Mouse (Mus musculus): ENCODE measurements around the gene Akt1.

Akt1 gene

DNA sequence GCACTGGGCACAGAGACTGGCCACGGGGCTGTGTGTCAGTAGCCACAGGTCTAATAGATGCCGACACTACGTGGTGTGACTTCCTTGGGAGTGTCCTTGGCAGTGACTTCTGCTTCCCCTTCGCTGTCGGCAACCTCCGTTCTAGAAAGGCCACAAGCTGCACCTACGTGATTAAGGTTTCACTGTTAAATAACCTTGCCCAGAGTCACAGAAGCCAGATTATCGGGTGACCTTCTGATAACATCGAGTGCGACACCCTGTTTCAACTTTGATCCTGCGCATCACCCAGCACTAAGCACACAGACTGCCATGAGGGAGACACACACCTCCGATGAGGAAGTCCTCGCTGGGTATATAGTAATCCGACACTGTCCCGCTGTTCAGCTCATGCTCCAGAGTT, 13.8 kb upstream of the Akt1 start:
- no peak for DNase-seq (ENCODE audit: low spot score)

DNA sequence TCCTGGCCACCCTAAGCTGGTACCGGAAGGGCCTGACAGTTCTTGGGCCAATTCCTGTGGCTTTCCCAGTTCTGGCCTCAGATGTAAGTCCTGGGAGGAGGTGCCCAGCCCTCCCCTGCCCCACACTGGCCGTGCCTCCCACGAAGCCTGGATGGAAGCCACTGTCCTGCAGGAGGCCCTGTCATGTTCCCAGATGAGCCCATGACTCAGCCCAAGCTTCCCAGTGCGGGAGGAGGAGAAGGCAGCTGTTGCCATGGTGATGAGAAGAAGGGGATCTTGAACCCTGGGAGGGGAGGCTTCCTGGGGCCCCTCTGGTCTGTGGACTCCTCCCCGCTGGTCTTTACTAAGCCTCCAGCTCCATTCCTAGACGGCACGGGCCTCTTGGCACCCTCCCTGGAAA, 8.7 kb upstream of the Akt1 start:
- no peak for DNase-seq (ENCODE audit: low spot score)

DNA sequence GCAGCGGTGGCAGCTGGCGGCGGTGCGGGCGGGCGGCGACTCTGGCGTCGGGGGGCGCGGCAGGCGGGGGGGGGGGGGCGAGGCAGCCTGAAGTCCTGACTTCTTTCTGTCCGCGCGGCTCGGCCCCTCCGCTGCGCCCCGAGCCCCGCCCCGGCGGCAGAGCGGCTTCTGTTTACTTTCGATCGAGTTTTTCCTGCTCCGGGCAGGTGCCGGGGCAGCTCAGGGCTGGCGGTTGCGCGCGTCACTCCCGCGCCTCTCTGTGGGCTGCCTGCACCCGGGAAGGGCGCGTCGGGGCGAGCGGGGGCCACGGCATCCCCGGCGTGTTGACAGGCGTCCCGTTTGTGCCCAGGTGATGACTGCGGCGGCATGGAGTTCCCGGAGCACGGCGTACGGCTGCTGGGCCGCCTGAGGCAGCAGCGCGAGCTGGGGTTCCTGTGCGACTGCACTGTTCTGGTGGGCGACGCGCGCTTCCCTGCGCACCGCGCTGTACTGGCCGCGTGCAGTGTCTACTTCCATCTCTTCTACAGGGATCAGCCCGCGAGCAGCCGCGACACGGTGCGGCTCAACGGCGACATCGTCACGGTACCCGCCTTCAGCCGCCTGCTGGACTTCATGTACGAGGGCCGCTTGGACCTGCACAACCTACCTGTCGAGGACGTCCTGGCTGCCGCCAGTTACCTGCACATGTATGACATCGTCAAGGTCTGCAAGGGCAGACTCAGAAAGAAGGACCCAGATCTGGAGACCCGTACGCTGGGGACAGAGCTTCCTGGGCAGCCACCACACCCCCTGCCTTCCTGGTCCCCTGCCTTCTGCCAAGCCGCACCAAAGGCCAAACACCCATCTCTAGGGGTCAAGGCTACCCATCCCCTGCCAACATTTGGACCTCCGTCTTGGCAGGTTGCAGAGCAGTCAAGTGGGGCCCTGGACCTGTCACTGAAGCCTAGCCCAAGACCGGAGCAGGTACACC, 4.6 kb upstream of the Akt1 start:
- peak; percentile 54 for DNase-seq (ENCODE audit: low spot score)

DNA sequence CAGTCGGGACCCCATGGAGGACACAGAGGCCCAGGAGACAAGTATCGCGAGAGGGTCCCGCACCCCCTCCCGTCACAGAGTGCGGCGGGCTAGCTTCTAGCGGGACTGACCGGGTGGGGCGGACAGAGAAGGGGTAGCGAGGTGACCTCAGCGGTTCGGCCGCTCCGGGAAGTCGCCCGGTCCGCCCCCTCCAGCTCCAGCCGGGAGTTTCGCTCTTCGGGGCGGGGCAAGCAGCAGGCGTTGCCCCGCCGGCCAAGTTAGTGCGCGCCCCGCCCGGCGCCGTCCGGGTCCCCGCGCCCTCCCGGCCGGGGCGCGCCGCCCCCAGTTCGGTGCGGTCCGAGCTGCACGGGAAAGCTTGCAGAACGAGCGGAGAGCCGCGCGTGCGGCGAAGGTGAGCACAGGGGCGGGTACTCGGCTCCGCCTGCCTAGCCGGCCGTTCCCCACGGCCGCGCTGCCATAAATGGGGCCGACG, 3.9 kb upstream of the Akt1 start, which contains the start of gene Zbtb42:
Gene Zbtb42, plus strand, starts transcription at position 274 of the 472 bp plus-strand sequence.
- peak; percentile 86 for DNase-seq (ENCODE audit: low spot score)

DNA sequence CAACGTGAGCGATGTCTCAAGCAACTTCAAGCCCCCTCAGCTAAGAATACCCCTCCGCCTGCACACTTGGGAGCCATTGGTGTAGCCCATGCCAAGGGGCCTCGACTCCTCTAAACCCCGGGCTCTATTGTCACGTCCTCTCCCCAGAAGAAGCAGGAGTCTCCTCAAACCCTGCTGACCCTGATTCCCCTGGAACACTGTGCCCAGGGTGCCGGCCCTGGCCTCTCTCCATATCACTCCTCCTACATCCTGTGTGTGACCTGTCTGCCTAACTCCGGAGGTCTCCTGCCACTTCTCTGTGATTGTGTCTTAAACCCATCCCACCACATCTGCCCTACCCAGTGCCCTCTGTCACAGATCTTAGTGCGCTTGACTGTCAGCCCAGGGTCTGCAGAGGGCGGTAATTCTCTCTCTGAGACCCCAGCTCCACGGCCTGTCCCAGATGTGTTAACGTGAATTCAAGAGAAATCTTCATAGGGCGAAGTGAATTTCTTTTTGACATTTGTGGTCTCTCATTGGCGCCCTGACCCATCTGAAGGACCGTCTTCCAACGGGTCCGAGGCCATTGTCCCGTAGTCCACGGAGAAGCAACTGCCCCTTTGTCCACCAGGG, 3.4 kb upstream of the Akt1 start:
- DNase-seq (ENCODE audit: low spot score), result no peak

DNA sequence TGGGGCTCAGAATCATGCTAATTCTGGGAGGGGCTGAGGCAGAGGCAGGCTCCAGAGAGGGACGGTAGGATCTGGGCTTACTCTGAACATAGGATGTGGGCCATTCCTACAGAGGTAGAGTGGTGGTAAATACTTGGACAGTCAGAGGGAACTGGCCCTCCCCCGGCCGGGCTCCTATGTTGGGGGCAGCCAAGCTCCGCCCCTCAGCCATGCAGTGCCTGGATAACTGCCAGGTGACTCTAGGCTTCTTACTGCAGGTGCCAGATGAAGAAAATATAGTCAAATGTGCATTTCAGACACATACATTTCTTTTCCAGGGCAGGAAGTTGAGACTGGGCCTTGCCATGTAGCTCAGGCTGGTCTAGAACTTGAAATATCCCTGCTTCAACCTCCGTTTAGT, 2.4 kb upstream of the Akt1 start:
- DNase-seq (ENCODE audit: low spot score), result no peak

DNA sequence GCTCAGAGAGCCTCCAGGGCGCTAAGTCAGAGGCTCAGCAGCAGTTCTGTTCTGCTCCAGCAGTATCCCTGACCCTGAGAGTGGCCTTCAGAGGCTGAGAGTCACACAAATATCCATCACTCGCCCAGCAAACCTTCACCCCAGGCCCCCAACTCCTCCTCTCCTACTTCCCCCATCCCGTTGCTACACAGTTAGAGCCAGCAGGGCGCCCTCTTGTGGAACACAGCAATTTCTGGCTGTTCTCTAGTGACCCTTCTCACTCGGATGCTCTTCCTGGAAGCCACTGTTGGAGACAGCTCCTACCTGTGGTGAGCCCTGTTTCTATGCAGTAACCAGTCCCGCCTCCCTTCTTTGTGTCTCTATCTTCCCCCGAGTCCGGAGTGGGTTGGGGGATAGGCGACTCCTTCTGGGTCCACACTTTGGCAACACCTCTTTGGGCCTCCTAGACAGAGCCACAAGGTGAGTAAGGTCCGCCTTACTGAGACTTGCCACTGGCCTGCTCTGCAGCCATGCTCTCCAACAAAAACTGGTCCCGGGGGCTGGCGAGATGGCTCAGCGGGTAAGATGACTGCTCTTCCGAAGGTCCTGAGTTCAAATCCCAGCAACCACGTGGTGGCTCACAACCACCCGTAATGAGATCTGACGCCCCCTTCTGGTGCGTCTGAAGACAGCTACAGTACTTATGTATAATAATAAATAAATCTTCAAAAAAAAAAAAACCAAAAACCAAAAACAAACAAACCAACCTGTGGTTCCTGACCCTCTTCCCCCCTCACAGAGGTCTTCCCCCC, 756 bp upstream of the Akt1 start:
- peak; percentile 95 for DNase-seq (ENCODE audit: low spot score)

DNA sequence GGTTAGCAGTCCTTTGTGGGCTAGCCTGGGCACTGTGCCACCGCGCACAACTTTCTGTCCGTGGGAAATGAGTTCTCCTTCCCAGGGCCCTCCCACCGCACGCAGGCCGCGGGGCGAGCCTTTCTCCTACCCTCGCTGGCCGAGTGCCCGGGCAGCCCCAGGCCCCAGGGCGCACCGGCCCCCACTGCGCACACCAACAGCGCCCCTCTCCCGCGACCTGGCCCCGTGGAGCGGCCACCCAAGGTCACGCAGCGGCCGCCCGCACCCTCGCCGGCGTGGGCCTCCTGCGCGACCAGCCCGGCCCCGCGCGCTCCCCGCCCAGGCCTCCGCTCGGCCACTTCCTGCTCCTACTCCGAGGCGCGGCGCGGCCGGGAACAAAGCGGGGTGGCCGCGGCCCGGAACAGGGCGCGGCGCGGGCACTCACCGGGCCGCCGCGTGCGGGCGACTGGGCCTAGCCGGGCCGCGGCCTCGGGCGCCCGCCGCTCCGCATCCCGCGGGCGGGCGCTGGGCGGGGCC, 1.1 kb downstream of the Akt1 start:
- no peak for DNase-seq (ENCODE audit: low spot score)

DNA sequence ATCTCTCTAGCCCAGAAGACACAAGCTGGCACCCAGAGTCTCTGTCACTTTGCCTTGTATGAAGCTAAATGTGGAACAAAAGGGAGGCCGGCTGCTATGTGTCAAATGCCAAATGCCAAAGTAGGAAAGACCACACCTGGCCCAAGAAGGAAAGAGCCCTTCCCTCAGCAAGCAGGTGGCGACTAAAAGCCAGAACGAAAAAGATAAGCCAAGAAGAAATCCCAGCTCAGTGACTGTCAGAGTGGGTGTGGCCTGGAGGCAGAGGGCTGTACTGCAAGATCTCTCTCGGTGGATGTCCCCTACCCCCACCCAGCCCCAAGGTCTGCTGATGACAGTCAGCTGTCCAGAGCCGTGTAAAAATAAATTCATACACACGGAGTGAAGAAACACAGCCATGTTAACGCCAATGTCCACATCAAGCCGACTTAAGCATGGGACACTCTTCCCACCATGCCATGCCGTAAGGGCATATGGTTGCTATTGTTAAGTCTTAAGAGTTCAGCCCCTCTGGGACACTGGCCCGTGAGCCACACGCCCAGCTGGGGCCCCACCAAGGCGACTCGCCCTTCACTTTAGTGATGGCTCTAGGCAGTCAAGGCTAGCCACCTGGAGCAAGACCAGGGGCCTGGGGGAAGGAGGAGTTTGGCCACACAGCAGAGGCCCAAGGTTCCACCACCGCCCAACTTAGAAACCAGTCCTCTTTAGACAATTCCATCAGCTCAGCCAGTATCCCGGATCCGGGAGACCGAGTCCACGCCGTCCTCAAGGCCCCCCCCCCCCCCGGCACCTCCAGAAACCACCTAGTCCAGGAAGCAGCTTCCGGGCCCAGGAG, 1.7 kb downstream of the Akt1 start:
- DNase-seq (ENCODE audit: low spot score), result peak; percentile 71

DNA sequence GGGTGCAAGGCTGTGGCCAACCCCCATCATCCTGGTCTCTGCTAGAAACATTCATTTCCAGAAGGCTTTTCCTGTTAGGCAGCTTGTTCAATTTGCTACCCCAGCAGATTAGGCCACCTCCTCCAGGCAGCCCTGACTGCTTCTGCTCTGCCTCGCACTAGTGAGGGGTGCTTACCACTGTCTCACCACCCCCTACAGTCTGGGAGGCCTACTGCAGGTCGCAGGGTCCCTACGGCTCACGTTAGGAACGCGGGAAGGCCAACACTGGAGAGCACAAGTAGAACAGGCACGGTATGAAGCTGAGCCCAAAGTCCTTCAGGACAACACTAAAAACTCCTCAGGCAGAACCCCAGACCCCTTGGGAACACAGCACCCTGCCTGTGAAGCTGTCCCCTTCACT, 2.8 kb downstream of the Akt1 start:
- peak; percentile 61 for DNase-seq (ENCODE audit: low spot score)

DNA sequence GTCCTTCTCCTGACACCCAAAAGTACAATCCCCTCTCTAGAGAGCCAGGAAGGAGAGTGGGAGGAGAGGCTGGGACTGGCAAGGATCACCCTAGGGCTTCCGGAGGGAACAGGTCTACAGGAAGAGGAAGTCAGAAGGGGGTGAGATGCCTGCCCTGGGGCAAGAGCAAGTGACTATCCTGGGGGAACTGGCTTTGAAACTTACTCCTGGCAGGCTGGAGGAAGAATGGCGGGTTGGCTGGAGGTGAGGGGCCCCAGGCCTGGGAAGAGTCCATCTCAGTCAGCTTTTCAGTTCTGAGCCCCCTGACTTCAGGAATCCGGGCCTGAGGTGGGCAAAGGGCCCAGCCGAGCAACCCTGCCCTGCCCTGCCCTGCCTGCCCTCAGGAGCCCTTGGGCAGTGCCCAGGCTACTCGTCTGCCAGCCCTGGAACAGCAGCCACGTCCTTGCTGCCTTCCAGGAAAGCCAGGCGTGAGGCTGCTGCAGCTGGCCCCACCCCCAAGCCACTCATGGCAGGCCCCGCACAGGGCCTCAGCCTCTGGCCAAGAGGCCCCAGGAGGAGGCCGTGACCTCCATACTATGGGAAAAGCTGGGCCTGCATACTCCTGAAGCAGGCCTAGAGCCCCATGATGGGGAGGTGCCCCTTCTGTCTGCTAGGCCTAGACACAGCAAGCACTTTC, 3.8 kb downstream of the Akt1 start:
- peak; percentile 72 for DNase-seq (ENCODE audit: low spot score)

DNA sequence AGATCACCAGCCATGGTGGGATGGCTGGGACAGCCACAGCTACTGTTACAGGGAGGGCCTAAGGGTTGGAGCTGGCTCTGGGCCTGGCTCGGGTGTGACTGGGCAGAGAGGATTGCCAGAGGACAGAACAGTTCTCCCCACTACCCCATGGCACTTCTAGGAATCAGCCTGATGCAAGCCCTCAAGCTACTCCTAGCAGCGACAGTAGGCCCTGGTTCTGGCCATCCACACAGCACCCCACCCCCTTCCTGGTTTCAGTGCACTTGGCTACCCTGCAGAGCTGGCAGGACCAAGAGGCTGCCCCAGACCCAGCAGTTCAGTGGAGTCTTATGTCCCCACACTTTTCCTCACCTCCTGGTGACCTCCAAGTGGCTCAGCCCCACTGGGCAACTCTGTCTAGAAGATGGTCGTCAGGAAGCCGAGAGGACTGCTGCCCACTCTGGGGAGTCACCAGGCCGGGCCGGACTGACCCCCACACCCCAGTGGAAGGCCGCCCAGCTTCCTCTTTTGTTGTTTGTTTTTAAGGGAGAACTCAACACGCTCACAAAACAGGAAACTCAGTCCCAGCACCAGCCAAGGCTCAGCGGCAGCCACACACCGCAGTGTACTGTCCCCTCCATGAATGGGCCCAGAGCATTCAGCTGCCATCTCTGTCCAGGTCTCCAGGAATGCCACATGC, 6.9 kb downstream of the Akt1 start:
- no peak for DNase-seq (ENCODE audit: low spot score)

DNA sequence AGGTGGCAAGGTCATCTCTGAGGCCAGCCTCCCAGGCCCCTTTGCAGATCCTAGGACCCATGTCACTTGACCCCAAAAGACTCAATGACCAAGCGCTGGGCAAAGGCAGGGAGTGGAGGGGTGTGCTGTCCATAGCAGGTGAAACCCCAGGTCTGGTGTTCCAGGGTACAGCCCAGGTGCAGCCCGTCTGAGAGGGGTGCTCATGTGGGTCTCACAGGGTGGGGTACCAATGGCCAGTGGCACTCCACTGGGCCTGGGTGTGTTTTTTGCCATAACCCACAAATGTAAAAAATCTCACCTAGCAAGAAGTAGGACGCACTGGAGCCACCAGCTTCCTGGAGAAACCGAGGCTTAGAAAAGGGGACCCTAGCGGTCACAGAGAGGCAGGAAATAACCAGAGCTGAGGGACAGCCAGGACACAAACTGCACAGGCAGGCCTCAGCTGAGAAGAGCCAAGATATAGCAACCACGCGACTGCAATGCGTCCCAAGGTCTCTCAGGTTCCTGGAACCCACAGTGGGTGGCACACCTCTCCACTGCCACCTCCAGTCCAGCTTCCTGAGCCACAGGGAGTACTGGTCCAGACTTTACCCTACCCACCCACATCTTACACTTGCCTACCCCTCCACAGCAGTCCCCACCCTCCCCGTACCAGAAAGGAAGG, 8.7 kb downstream of the Akt1 start:
- DNase-seq (ENCODE audit: low spot score), result no peak

DNA sequence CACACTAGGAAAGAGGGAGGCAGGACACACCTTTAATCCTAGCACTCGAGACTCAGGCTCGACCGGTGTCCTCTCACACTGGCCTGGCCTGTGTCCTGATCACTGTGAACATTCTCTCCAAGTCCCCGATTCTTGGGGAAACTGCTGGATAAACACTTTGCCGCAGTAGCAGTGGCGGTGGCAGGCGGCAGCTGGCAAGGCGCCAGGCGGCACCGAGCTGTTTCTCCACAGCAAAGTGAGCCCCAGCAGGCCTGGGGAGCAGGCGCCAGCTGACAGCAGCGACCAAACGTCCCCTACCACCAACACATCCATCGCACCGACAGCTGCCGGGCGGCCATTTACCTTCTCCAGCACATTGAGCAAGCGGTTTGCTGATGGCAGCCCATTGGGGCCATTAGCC, 9.2 kb downstream of the Akt1 start:
- peak; percentile 52 for DNase-seq (ENCODE audit: low spot score)

DNA sequence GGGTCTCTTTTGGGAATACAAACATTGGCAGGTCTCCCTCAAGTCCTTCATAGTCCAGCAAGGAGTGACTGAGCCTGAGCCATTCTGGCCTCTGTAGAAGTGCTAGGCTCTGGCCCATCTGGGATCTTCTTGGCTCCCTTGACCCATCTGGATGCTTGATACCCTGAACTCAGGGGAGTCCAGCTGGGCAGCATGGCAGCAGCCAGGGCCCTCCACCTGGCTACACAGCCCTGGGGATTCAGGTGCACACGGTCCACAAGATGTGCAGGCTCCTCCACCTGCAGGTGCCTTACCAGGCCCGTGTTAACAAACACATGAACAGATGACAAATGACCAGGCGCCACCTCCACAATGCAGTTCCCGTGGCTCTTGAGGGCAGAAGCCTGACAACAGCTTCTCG, 10.0 kb downstream of the Akt1 start:
- DNase-seq (ENCODE audit: low spot score), result no peak

DNA sequence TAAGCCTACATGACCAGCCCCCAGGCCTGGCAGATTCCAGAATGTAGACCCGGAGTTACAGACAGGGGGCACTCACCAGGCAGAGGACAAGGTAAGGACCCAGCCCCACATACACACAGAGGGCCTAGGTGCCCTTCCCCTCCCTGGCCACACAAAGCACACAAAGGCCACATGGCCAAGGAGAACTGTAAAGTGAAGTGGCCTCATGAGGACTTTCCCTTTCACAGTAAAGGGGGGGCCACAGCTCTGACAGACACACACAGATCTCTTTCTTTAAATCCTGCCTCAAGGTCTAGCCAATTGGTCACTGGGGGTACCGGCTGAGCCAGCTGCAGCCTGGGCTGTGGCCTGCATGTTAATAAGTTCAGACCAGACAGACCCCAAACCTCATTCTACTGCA, 10.6 kb downstream of the Akt1 start:
- no peak for DNase-seq (ENCODE audit: low spot score)

DNA sequence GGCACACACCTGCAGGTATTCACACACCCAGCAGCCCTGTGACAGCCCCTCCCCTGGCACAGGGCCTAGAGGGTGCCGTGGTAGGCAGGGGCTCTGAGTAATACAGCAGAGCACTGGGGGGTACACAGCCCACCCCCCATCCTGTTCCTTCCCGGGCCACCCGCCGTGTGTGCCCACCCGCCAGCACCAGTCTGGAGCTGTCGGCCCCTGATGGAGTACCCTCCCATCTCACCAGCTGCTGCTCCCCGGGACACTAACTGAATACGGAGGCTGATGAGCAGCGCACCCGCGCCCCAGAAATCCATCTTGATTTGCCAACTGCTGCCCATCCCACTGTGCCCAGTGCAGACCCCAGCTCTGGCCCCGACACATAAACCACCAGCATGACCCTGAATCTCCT, 11.0 kb downstream of the Akt1 start:
- no peak for DNase-seq (ENCODE audit: low spot score)

DNA sequence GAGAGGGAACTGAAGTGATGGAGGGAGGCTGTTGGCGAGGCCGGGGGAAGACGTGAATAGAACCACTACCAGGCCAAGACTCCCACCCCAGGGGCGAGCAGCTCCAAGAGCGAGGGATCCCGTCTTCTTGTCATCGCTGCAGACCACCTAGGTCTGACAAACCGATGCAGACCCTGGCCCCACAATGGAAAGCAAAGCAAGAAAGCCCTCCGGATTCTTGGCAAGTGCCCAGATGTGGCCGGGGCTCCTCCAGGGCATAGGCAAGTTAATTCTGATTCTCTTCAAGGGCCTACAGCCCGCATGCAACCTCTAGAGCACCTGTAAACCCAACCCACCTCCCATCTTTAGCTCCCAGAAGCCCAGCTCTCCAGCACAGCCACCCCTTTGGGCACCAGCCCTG, 11.4 kb downstream of the Akt1 start:
- no peak for DNase-seq (ENCODE audit: low spot score)

DNA sequence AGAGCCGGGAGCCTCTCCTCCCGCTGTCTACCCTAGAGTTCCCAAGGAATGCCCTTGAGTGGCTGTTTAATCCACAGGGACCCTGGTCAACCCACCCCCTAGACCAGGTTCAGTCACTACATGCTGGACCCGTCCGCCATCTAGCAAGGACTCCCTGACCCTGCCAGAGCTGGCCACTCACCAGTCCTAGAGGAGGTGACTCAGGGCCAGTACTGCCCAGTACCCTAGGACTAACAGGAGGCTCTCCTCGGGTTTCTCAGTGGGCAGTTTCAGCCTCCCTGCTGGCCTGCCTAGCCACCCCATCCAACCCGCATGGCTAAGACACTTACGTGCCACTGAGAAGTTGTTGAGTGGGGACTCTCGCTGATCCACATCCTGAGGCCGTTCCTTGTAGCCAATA, 12.8 kb downstream of the Akt1 start:
- no peak for DNase-seq (ENCODE audit: low spot score)

DNA sequence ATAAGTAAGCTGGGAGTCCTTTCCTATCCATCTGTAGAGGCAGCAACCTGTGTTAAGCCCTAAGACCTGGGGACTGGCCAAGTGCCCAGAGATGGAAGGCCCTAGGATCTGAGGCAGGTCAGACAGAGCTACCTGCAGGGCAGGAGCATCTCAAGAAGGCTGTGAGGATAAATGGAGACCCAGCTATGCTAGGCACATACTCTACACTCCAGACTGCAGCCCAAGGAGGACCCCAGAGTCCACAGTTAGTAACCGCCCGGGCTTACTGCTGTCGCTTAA, 13.4 kb downstream of the Akt1 start:
- DNase-seq (ENCODE audit: low spot score), result no peak

Measured in retina, embryonic 14.5 days (tissue).